Mouse (Mus musculus) Muller cell, postnatal 12 days (primary cell): ENCODE results near the gene Sumo3.
A peak's percentile ranks its signal among the peaks of the same experiment; 100 is the strongest.

ENCODE experiments used
- DNase-seq: peaks from one replicate; pipeline ENCODE4 v3.0.0-alpha.2; 2015; ENCODE audit errors: inconsistent ontology term

Gene Sumo3

GRCm38 (mm10) chr10:77589117-77589516 is 16.8 kb upstream of the Sumo3 start:
- DNase-seq: no peak

GRCm38 (mm10) chr10:77589749-77590148 is 16.1 kb upstream of the Sumo3 start:
- no peak for DNase-seq

- peak; percentile 32 for DNase-seq
These were observed 15.1 kb upstream of the Sumo3 start for GRCm38 (mm10) chr10:77590812-77591211.

- no peak for DNase-seq
These were observed 14.4 kb upstream of the Sumo3 start for GRCm38 (mm10) chr10:77591546-77591945.

- no peak for DNase-seq
These were observed 9.8 kb upstream of the Sumo3 start for GRCm38 (mm10) chr10:77596060-77596459.

GRCm38 (mm10) chr10:77603021-77603420 is 2.9 kb upstream of the Sumo3 start:
- DNase-seq: no peak

GRCm38 (mm10) chr10:77604111-77604510 is 1.8 kb upstream of the Sumo3 start:
- no peak for DNase-seq

GRCm38 (mm10) chr10:77604958-77605357 is 939 bp upstream of the Sumo3 start:
- DNase-seq: no peak

GRCm38 (mm10) chr10:77605368-77605767 is 529 bp upstream of the Sumo3 start:
- peak; percentile 73 for DNase-seq

GRCm38 (mm10) chr10:77606855-77607254 is 958 bp downstream of the Sumo3 start:
- no peak for DNase-seq

- peak; percentile 9 for DNase-seq
These were observed 1.5 kb downstream of the Sumo3 start for GRCm38 (mm10) chr10:77607441-77607840.

- DNase-seq: no peak
These were observed 2.7 kb downstream of the Sumo3 start for GRCm38 (mm10) chr10:77608589-77608988.

- no peak for DNase-seq
These were observed 4.5 kb downstream of the Sumo3 start for GRCm38 (mm10) chr10:77610221-77610961.

GRCm38 (mm10) chr10:77613409-77613808 is 7.5 kb downstream of the Sumo3 start:
- DNase-seq: peak; percentile 43

GRCm38 (mm10) chr10:77615647-77616046 is 9.8 kb downstream of the Sumo3 start:
- no peak for DNase-seq

GRCm38 (mm10) chr10:77616166-77616565 is 10.3 kb downstream of the Sumo3 start:
- DNase-seq: no peak

GRCm38 (mm10) chr10:77616926-77617325 is 11.0 kb downstream of the Sumo3 start:
- no peak for DNase-seq

- no peak for DNase-seq
These were observed 15.6 kb downstream of the Sumo3 start for GRCm38 (mm10) chr10:77621546-77621945.

- peak; percentile 96 for DNase-seq
These were observed 16.4 kb downstream of the Sumo3 start, which contains the start of gene Ube2g2 for GRCm38 (mm10) chr10:77622055-77622988. Gene Ube2g2, plus strand, starts transcription at chr10:77622275.

- DNase-seq: peak; percentile 89
These were observed 17.2 kb downstream of the Sumo3 start for GRCm38 (mm10) chr10:77623069-77623492.

- peak; percentile 49 for DNase-seq
These were observed 17.9 kb downstream of the Sumo3 start for GRCm38 (mm10) chr10:77623639-77624400.

- peak; percentile 68 for DNase-seq
These were observed 18.7 kb downstream of the Sumo3 start for GRCm38 (mm10) chr10:77624570-77624995.
